In genomic region chr9:62510530-62510936, GRCm38 (mm10) we compare ENCODE assay signal across 7 mouse cellular contexts. TPM values are rescaled to one million over a fixed set of nuclear protein-coding genes. Genes with fewer than 3 reads are reported as not detected.
DNase-seq lines count a peak whose midpoint lies in the region; ATAC-seq and TF ChIP-seq lines count a peak whose summit lies in the region.

No protein-coding gene starts in this region.

- no peak overlapping the region for H3K27ac ChIP-seq in forebrain, embryonic 11.5 days (ENCODE audit: low read depth, low read length)
- no peak overlapping the region for H3K27ac ChIP-seq in limb, embryonic 14.5 days (replicated peaks; ENCODE audit: low read depth, low read length)
- H3K27ac ChIP-seq in small intestine, adult 2 months (ENCODE audit: insufficient read depth, low read depth, low read length) = 0 out of 2 replicates have a peak overlapping the region, but pooled peaks have one; percentile 28

- H3K36me3 ChIP-seq in forebrain, embryonic 11.5 days (ENCODE audit: control insufficient read depth, insufficient read depth, low read length) = no peaks in the 10 kb centered on the region
- H3K36me3 ChIP-seq in limb, embryonic 14.5 days (ENCODE audit: control insufficient read depth, insufficient read depth, low read length) = no peaks in the 10 kb centered on the region
- H3K36me3 ChIP-seq in small intestine, adult 2 months (ENCODE audit: control insufficient read depth, insufficient read depth, low read length) = no peaks in the 10 kb centered on the region

- no peaks in the 10 kb centered on the region for H3K9me3 ChIP-seq in forebrain, embryonic 11.5 days (ENCODE audit: control insufficient read depth, low read length)
- no peaks in the 10 kb centered on the region for H3K9me3 ChIP-seq in limb, embryonic 14.5 days (ENCODE audit: control insufficient read depth, low read length)

- TF ChIP-seq CTCF in small intestine, adult 2 months (IDR thresholded peaks at IDR 0.05; ENCODE audit: extremely low read depth, insufficient read length, insufficient replicate concordance, low read depth, low read length) = no peak

- no peak overlapping the region for H3K4me2 ChIP-seq in forebrain, embryonic 11.5 days (ENCODE audit: low read depth, low read length, severe bottlenecking)
- no peak overlapping the region for H3K4me2 ChIP-seq in limb, embryonic 14.5 days (replicated peaks; ENCODE audit: low read depth, low read length, severe bottlenecking)

- no peak overlapping the region for H3K4me3 ChIP-seq in forebrain, embryonic 11.5 days (ENCODE audit: low read depth, low read length)
- H3K4me3 ChIP-seq in limb, embryonic 14.5 days (replicated peaks; ENCODE audit: low read length) = no peak overlapping the region
- H3K4me3 ChIP-seq in small intestine, adult 2 months (ENCODE audit: low read depth, low read length) = no peak overlapping the region

- DNase-seq in 416B (ENCODE audit: low read depth) = peak; percentile 48
- peak; percentile 83 for DNase-seq in CD4-positive helper T cell, adult 2 months (ENCODE audit: low read depth, low spot score)
- DNase-seq in forebrain, embryonic 11.5 days (ENCODE audit: low spot score) = no peak
- peak; percentile 21 for DNase-seq in limb, embryonic 14.5 days (ENCODE audit: low spot score)
- no peak for DNase-seq in gastrocnemius, postnatal 10 days
- DNase-seq in cerebellum, adult 9-11 months = no peak

- no peak for TF ChIP-seq POLR2A in limb, embryonic 14.5 days (IDR thresholded peaks at IDR 0.05; ENCODE audit: borderline replicate concordance, extremely low read depth, insufficient read depth, insufficient read length)
- no peak for TF ChIP-seq POLR2A in small intestine, adult 2 months (IDR thresholded peaks at IDR 0.05; ENCODE audit: low read depth, low read length)

- no peaks in the 10 kb centered on the region for H3K27me3 ChIP-seq in forebrain, embryonic 11.5 days (ENCODE audit: control insufficient read depth, insufficient read depth, low read length)
- H3K27me3 ChIP-seq in limb, embryonic 14.5 days (ENCODE audit: control insufficient read depth, insufficient read depth, low read length) = no peaks in the 10 kb centered on the region
- H3K27me3 ChIP-seq in small intestine, adult 2 months (ENCODE audit: control insufficient read depth, insufficient read depth, low read length) = no peaks in the 10 kb centered on the region

- 0 out of 2 replicates have a peak, but pooled peaks have one; percentile 42 for ATAC-seq in forebrain, embryonic 11.5 days (replicated peaks; ENCODE audit: low FRiP score)
- no peak for ATAC-seq in limb, embryonic 14.5 days (ENCODE audit: low FRiP score, low read depth)

- WGBS in forebrain, embryonic 11.5 days = 57% methylated on average over 4 of the region's 4 CpGs
- 45% methylated on average over 4 of the region's 4 CpGs for WGBS in limb, embryonic 14.5 days
- WGBS in small intestine, adult 2 months = 58% methylated on average over 4 of the region's 4 CpGs

- no peak overlapping the region for H3K9ac ChIP-seq in forebrain, embryonic 11.5 days (ENCODE audit: low read length)
- no peak overlapping the region for H3K9ac ChIP-seq in limb, embryonic 14.5 days (ENCODE audit: low read depth, low read length, severe bottlenecking)

- H3K4me1 ChIP-seq in forebrain, embryonic 11.5 days (replicated peaks; ENCODE audit: control insufficient read depth, insufficient read depth, low read length) = peaks cover 11% of the 10 kb centered on the region
- peaks cover 16% of the 10 kb centered on the region for H3K4me1 ChIP-seq in limb, embryonic 14.5 days (ENCODE audit: control insufficient read depth, insufficient read depth, low read length)
- H3K4me1 ChIP-seq in small intestine, adult 2 months (ENCODE audit: control insufficient read depth, insufficient read depth, insufficient read length, low read length) = no peaks in the 10 kb centered on the region

RNA-seq across cellular contexts. Expression of gene Coro2b, which starts 26.3 kb away (rescaled TPM):
- 24.0 and 26.5 TPM in 2 replicates for polyA plus RNA-seq in forebrain, embryonic 11.5 days (2014; fragmentation: Nextera tagmentation; extraction: Ambion mirVana)
- polyA plus RNA-seq in limb, embryonic 14.5 days (2012; rRNA removed) = 20.8 and 29.8 TPM in 2 replicates
- polyA plus RNA-seq in limb, embryonic 14.5 days (2014; fragmentation: Nextera tagmentation; extraction: Ambion mirVana) = 10.3 and 11.0 TPM in 2 replicates
- polyA plus RNA-seq in small intestine, adult 2 months (2012; rRNA removed) = 1.8 and 2.7 TPM in 2 replicates
- total RNA-seq in gastrocnemius, postnatal 10 days (2021) = 10 to 100 TPM; 10.6 to 12.4 TPM

Comparison
In these comparisons a context has a peak if more than half of its experiments do, and no peak if none do; other contexts are left out.
1. DNase-seq: peak in 416B (single experiment), CD4-positive helper T cell, adult 2 months (single experiment) and limb, embryonic 14.5 days (single experiment); none in forebrain, embryonic 11.5 days (single experiment), gastrocnemius, postnatal 10 days (single experiment) and cerebellum, adult 9-11 months (single experiment).